Mouse (Mus musculus): ENCODE results near the gene Copz1.

DNA sequence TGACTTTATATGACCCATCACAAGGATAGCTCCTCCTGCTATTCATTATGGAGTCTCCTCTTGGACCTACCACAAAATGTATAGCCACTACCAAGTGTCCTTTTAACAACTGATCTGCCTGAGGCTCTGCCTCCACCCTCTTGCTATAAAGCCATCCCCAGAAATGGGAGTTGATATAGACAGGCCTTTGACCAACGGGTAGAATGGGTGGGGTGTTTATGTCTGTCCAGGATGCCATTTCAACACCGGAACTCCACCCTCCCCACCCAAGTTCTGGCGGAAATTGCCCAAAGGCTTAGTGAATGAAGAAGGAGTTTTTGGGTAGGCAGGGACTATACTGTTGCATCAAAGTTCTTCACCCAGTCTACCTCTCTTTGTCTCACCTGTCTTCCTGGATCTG is 19.9 kb upstream of the Copz1 start:
- TF ChIP-seq EP300 (IDR thresholded peaks at IDR 0.05; ENCODE audit: low read depth): no peak
- no peak for TF ChIP-seq CTCF (IDR thresholded peaks at IDR 0.05; ENCODE audit: low read depth)
